Mouse (Mus musculus) MEL-GATA-1-ER (cell line): ENCODE results near the gene Mettl26.

ENCODE experiments used
- DNase-seq: peaks from one replicate; pipeline ENCODE4 v3.0.0-alpha.2; 2012; ENCODE audit warnings: low read depth; ENCODE audit errors: extremely low read depth

The Mettl26 gene

GRCm38 (mm10) chr17:25874721-25875170 lies at the start of gene Mettl26:
Gene Mettl26 (plus strand): TSS chr17:25875074.
- peak; percentile 77 for DNase-seq

- DNase-seq = no peak
Observed at GRCm38 (mm10) chr17:25825311-25825710, 49.6 kb upstream of the Mettl26 start.

GRCm38 (mm10) chr17:25825984-25826570 lies 48.8 kb upstream of the Mettl26 start:
- DNase-seq = no peak

GRCm38 (mm10) chr17:25827011-25827410 lies 47.9 kb upstream of the Mettl26 start:
- DNase-seq = no peak

GRCm38 (mm10) chr17:25827546-25828222 lies 47.2 kb upstream of the Mettl26 start:
- no peak for DNase-seq

- no peak for DNase-seq
Observed at GRCm38 (mm10) chr17:25828223-25828594, 46.7 kb upstream of the Mettl26 start.

GRCm38 (mm10) chr17:25828712-25829557 lies 45.9 kb upstream of the Mettl26 start, which contains the start of gene Jmjd8:
Gene Jmjd8 (plus strand): TSS chr17:25828867.
- no peak for DNase-seq

GRCm38 (mm10) chr17:25829558-25830017 lies 45.3 kb upstream of the Mettl26 start:
- no peak for DNase-seq

GRCm38 (mm10) chr17:25830200-25830753 lies 44.6 kb upstream of the Mettl26 start:
- DNase-seq = no peak

GRCm38 (mm10) chr17:25830806-25831431 lies 44.0 kb upstream of the Mettl26 start:
- no peak for DNase-seq

- no peak for DNase-seq
Observed at GRCm38 (mm10) chr17:25831451-25832281, 43.2 kb upstream of the Mettl26 start.

GRCm38 (mm10) chr17:25832436-25833290 lies 42.2 kb upstream of the Mettl26 start:
- DNase-seq = peak; percentile 92

GRCm38 (mm10) chr17:25833291-25833663 lies 41.6 kb upstream of the Mettl26 start, which contains the start of gene Stub1:
Gene Stub1 (minus strand): TSS chr17:25833404.
- DNase-seq = no peak

- no peak for DNase-seq
Observed at GRCm38 (mm10) chr17:25833961-25834594, 40.8 kb upstream of the Mettl26 start.

GRCm38 (mm10) chr17:25834595-25835222 lies 40.2 kb upstream of the Mettl26 start:
- no peak for DNase-seq

GRCm38 (mm10) chr17:25835301-25835700 lies 39.6 kb upstream of the Mettl26 start:
- no peak for DNase-seq

GRCm38 (mm10) chr17:25835816-25836215 lies 39.1 kb upstream of the Mettl26 start:
- DNase-seq = no peak

- DNase-seq = no peak
Observed at GRCm38 (mm10) chr17:25836397-25837075, 38.3 kb upstream of the Mettl26 start.
